Mouse (Mus musculus): ENCODE results near the gene Aanat.

GRCm38 (mm10) chr11:116581376-116581814 lies 4.8 kb upstream of the Aanat start, which contains the start of gene Ube2o:
- no peak for TF ChIP-seq GATA1 (IDR thresholded peaks at IDR 0.05; ENCODE audit: low read length)
- no peak for TF ChIP-seq TAL1 (IDR thresholded peaks at IDR 0.05; ENCODE audit: low read length)

Measured in erythroblast, embryonic 14.5 days (primary cell).